Comparison of ENCODE assay signal across 10 mouse cellular contexts in genomic region chr3:101712666-101713065, GRCm38 (mm10).
DNase-seq lines count a peak whose midpoint lies in the region; ATAC-seq lines count a peak whose summit lies in the region.
"Had no signal": no experiment of that assay in that cellular context is flagged by ENCODE, and none has a peak within 500 bp of the region (broad histone marks: within the 10 kb centered on the region; RNA-seq: fewer than 3 reads in every experiment).

No protein-coding gene starts in this region.

- H3K9me3 ChIP-seq in heart, embryonic 10.5 days, result no peaks in the 10 kb centered on the region
- H3K9me3 ChIP-seq in midbrain, embryonic 11.5 days (ENCODE audit: control insufficient read depth, low read length), result no peaks in the 10 kb centered on the region
- no peaks in the 10 kb centered on the region for H3K9me3 ChIP-seq in midbrain, embryonic 16.5 days (replicated peaks; ENCODE audit: control insufficient read depth, low read length, poor library complexity, severe bottlenecking)
- no peaks in the 10 kb centered on the region for H3K9me3 ChIP-seq in hindbrain, embryonic 15.5 days

- ATAC-seq in midbrain, embryonic 11.5 days (ENCODE audit: low FRiP score), result no peak
- ATAC-seq in midbrain, embryonic 16.5 days, result no peak; the same call in 1 of the 2 replicates
- no peak for ATAC-seq in hindbrain, embryonic 15.5 days (ENCODE audit: low FRiP score, low read depth)

- H3K27ac ChIP-seq in heart, embryonic 10.5 days, result peak overlapping the region; percentile 82
- no peak overlapping the region for H3K27ac ChIP-seq in midbrain, embryonic 11.5 days (ENCODE audit: low read depth, low read length)
- no peak overlapping the region for H3K27ac ChIP-seq in midbrain, embryonic 16.5 days (ENCODE audit: low read length)
- no peak overlapping the region for H3K27ac ChIP-seq in hindbrain, embryonic 15.5 days (replicated peaks)
- H3K27ac ChIP-seq: left cerebral cortex, adult 2 months had no signal

- peaks cover 60% of the 10 kb centered on the region for H3K4me1 ChIP-seq in heart, embryonic 10.5 days
- peaks cover 15% of the 10 kb centered on the region for H3K4me1 ChIP-seq in midbrain, embryonic 11.5 days (ENCODE audit: control insufficient read depth, insufficient read depth, low read length)
- peaks cover 22% of the 10 kb centered on the region for H3K4me1 ChIP-seq in midbrain, embryonic 16.5 days (ENCODE audit: control insufficient read depth, insufficient read depth, low read length)
- H3K4me1 ChIP-seq in hindbrain, embryonic 15.5 days (replicated peaks), result peaks cover 32% of the 10 kb centered on the region

- WGBS in heart, embryonic 10.5 days, result 66% methylated on average over 14 of the region's 14 CpGs
- 79% methylated on average over 14 of the region's 14 CpGs for WGBS in midbrain, embryonic 11.5 days
- WGBS in midbrain, embryonic 16.5 days, result 73% methylated on average over 14 of the region's 14 CpGs
- 68% methylated on average over 14 of the region's 14 CpGs for WGBS in hindbrain, embryonic 15.5 days

- no peaks in the 10 kb centered on the region for H3K27me3 ChIP-seq in heart, embryonic 10.5 days (ENCODE audit: insufficient read depth, poor library complexity, severe bottlenecking)
- no peaks in the 10 kb centered on the region for H3K27me3 ChIP-seq in midbrain, embryonic 11.5 days (ENCODE audit: control insufficient read depth, insufficient read depth, low read length)
- no peaks in the 10 kb centered on the region for H3K27me3 ChIP-seq in midbrain, embryonic 16.5 days (ENCODE audit: control insufficient read depth, insufficient read depth, low read depth, low read length)
- H3K27me3 ChIP-seq in hindbrain, embryonic 15.5 days, result no peaks in the 10 kb centered on the region

- peak overlapping the region; percentile 1; the same call in 1 of the 2 replicates for H3K4me3 ChIP-seq in heart, embryonic 10.5 days
- H3K4me3 ChIP-seq in midbrain, embryonic 11.5 days (ENCODE audit: low read depth, low read length), result no peak overlapping the region
- H3K4me3 ChIP-seq in midbrain, embryonic 16.5 days (ENCODE audit: low read depth, low read length), result no peak overlapping the region
- H3K4me3 ChIP-seq in hindbrain, embryonic 15.5 days, result no peak overlapping the region
- H3K4me3 ChIP-seq: left cerebral cortex, adult 2 months had no signal

- no peak for DNase-seq in heart, embryonic 10.5 days (ENCODE audit: low spot score)
- DNase-seq in heart, postnatal 10 days, result no peak
- DNase-seq in midbrain, embryonic 11.5 days (ENCODE audit: low spot score, missing footprints), result peak; percentile 86
- no peak for DNase-seq in right cerebral cortex, postnatal 25 days
- DNase-seq in urinary bladder, postnatal 25 days (ENCODE audit: low spot score), result no peak
- DNase-seq in testis, postnatal 14 days (ENCODE audit: low spot score), result no peak
- DNase-seq: lung, postnatal 14 days had no signal

- no peaks in the 10 kb centered on the region for H3K36me3 ChIP-seq in heart, embryonic 10.5 days
- no peaks in the 10 kb centered on the region for H3K36me3 ChIP-seq in midbrain, embryonic 11.5 days (ENCODE audit: control insufficient read depth, insufficient read depth, low read length)
- no peaks in the 10 kb centered on the region for H3K36me3 ChIP-seq in midbrain, embryonic 16.5 days (ENCODE audit: control insufficient read depth, insufficient read depth, low read length)
- H3K36me3 ChIP-seq in hindbrain, embryonic 15.5 days, result no peaks in the 10 kb centered on the region

- no peak overlapping the region for H3K9ac ChIP-seq in midbrain, embryonic 11.5 days (ENCODE audit: low read length)
- H3K9ac ChIP-seq in midbrain, embryonic 16.5 days (ENCODE audit: low read depth, low read length), result no peak overlapping the region
- no peak overlapping the region for H3K9ac ChIP-seq in hindbrain, embryonic 15.5 days

- intact Hi-C loops in heart, postnatal 10 days (cut with DNase I), result loop anchor here (5.0 kb wide), 2 partner anchors 70 to 220 kb away; no protein-coding TSS in a partner anchor

- no peak overlapping the region for H3K4me2 ChIP-seq in midbrain, embryonic 11.5 days
- H3K4me2 ChIP-seq in midbrain, embryonic 16.5 days (ENCODE audit: low read length), result no peak overlapping the region; the same call in 1 of the 2 replicates
- H3K4me2 ChIP-seq in hindbrain, embryonic 15.5 days, result 0 out of 2 replicates have a peak overlapping the region, but pooled peaks have one; percentile 23
